Mouse (Mus musculus) MEL (cell line): ENCODE data around the gene Kcnh7. TPM values are rescaled to one million over a fixed set of nuclear protein-coding genes. Genes with fewer than 3 reads are reported as not detected.

Source experiments
- DNase-seq: peaks from one replicate; pipeline ENCODE4 v3.0.0; 2011; ENCODE audit warnings: low read depth, low spot score
- H3K27ac ChIP-seq: 2 replicates; pipeline ENCODE4 v1.5.1; 2012; ENCODE audit warnings: low read depth, mild to moderate bottlenecking, control low read depth, low read length, moderate library complexity; ENCODE audit not compliant: control insufficient read depth
- H3K27me3 ChIP-seq, 2 experiments: fragments of 150-350 bp in 1 of 2; sonication (generic) in 1 of 2; 2 replicates each; pipeline ENCODE4 v1.6.1; 2012; ENCODE audit warnings: low read length in 2 of 2, mild to moderate bottlenecking in 2 of 2, improper control_type of control experiment in 1 of 2, moderate library complexity in 1 of 2; ENCODE audit not compliant: insufficient read depth in 2 of 2, control insufficient read depth in 1 of 2
- H3K36me3 ChIP-seq, 2 experiments: 2 replicates each; pipeline ENCODE4 v1.6.1; 2012 to 2014; ENCODE audit warnings: low read length in 2 of 2, improper control_type of control experiment in 1 of 2, inconsistent platforms in 1 of 2, mild to moderate bottlenecking in 1 of 2; ENCODE audit not compliant: insufficient read depth in 2 of 2, control insufficient read depth in 1 of 2
- H3K4me1 ChIP-seq, 2 experiments: fragments of 150-350 bp in 1 of 2; sonication (generic) in 1 of 2; 2 replicates each; pipeline ENCODE4 v1.6.1; 2012; ENCODE audit warnings: low read length in 2 of 2, improper control_type of control experiment in 1 of 2, mild to moderate bottlenecking in 1 of 2; ENCODE audit not compliant: insufficient read depth in 2 of 2, control insufficient read depth in 1 of 2
- H3K4me3 ChIP-seq, 2 experiments: fragments of 150-350 bp in 1 of 2; sonication (generic) in 1 of 2; 2 replicates each; pipeline ENCODE4 v1.5.1; 2012; ENCODE audit warnings: low read depth in 2 of 2, low read length in 2 of 2, mild to moderate bottlenecking in 2 of 2, moderate library complexity in 2 of 2, control low read depth in 1 of 2, improper control_type of control experiment in 1 of 2; ENCODE audit not compliant: control insufficient read depth in 1 of 2, insufficient read depth in 1 of 2
- H3K79me2 ChIP-seq: 2 replicates; pipeline ENCODE4 v1.6.1; 2012; ENCODE audit warnings: mild to moderate bottlenecking, low read length, moderate library complexity; ENCODE audit not compliant: control insufficient read depth, poor library complexity, insufficient read depth
- H3K9ac ChIP-seq: 2 replicates; pipeline ENCODE4 v1.6.1; 2012; ENCODE audit warnings: low read depth, mild to moderate bottlenecking, control low read depth, low read length, moderate library complexity; ENCODE audit not compliant: control insufficient read depth, poor library complexity, severe bottlenecking
- H3K9me3 ChIP-seq: fragments of 150-350 bp; sonication (generic); replicated peaks from 2 replicates; pipeline ENCODE4 v1.6.1; 2012; ENCODE audit warnings: mild to moderate bottlenecking, low read length, improper control_type of control experiment, moderate library complexity; ENCODE audit not compliant: insufficient read depth
- BHLHE40 ChIP-seq: IDR thresholded peaks from 2 replicates; pipeline ENCODE4 v1.6.1; 2012; ENCODE audit warnings: low read depth, mild to moderate bottlenecking, inconsistent platforms, low read length, improper control_type of control experiment, borderline replicate concordance
- CHD1 ChIP-seq: IDR thresholded peaks from 2 replicates; pipeline ENCODE4 v1.6.1; 2012; ENCODE audit warnings: low read depth, mild to moderate bottlenecking, inconsistent platforms, low read length, improper control_type of control experiment
- CHD2 ChIP-seq: IDR thresholded peaks from 2 replicates; pipeline ENCODE4 v1.6.1; 2011; ENCODE audit warnings: low read length, improper control_type of control experiment
- ETS1 ChIP-seq: IDR thresholded peaks from 2 replicates; pipeline ENCODE4 v1.6.1; 2012; ENCODE audit warnings: low read depth, mild to moderate bottlenecking, inconsistent platforms, low read length, improper control_type of control experiment, moderate library complexity
- GABPA ChIP-seq: IDR thresholded peaks from 2 replicates; pipeline ENCODE4 v1.6.1; 2012; ENCODE audit warnings: low read depth, mild to moderate bottlenecking, inconsistent platforms, low read length, improper control_type of control experiment, moderate library complexity
- GATA1 ChIP-seq: IDR thresholded peaks from 2 replicates; pipeline ENCODE4 v1.6.1; 2011; ENCODE audit warnings: low read depth, low read length, improper control_type of control experiment
- MAFK ChIP-seq: IDR thresholded peaks from 2 replicates; pipeline ENCODE4 v1.6.1; 2011; ENCODE audit warnings: low read depth, mild to moderate bottlenecking, low read length, improper control_type of control experiment, borderline replicate concordance
- MEF2A ChIP-seq: IDR thresholded peaks from 2 replicates; pipeline ENCODE4 v1.6.1; 2014; ENCODE audit warnings: low read depth, mild to moderate bottlenecking, inconsistent platforms, low read length, improper control_type of control experiment; ENCODE audit not compliant: poor library complexity, insufficient replicate concordance, severe bottlenecking; ENCODE audit errors: extremely low read depth
- MYB ChIP-seq: IDR thresholded peaks from 2 replicates; pipeline ENCODE4 v1.6.1; 2011; ENCODE audit warnings: mild to moderate bottlenecking, low read depth, low read length, improper control_type of control experiment
- MYC ChIP-seq: IDR thresholded peaks from 2 replicates; pipeline ENCODE4 v1.6.1; 2011; ENCODE audit warnings: low read depth, mild to moderate bottlenecking, low read length, improper control_type of control experiment, moderate library complexity
- NELFE ChIP-seq: IDR thresholded peaks from 2 replicates; pipeline ENCODE4 v1.6.1; 2011; ENCODE audit warnings: low read depth, low read length, improper control_type of control experiment
- NRF1 ChIP-seq: IDR thresholded peaks from 2 replicates; pipeline ENCODE4 v1.6.1; 2014; ENCODE audit warnings: low read depth, mild to moderate bottlenecking, inconsistent platforms, low read length, improper control_type of control experiment, moderate library complexity; ENCODE audit not compliant: poor library complexity, insufficient read depth, severe bottlenecking
- POLR2A ChIP-seq, 2 experiments: IDR thresholded peaks; 2 replicates each; pipeline ENCODE4 v1.6.1; 2011 to 2012; ENCODE audit warnings: low read length in 2 of 2, mild to moderate bottlenecking in 2 of 2, control low read depth in 1 of 2, improper control_type of control experiment in 1 of 2, low read depth in 1 of 2, moderate library complexity in 1 of 2; ENCODE audit not compliant: control insufficient read depth in 1 of 2, insufficient read depth in 1 of 2, poor library complexity in 1 of 2
- RCOR1 ChIP-seq: IDR thresholded peaks from 2 replicates; pipeline ENCODE4 v1.6.1; 2012; ENCODE audit warnings: low read depth, mild to moderate bottlenecking, inconsistent platforms, low read length, improper control_type of control experiment
- TAL1 ChIP-seq: IDR thresholded peaks from 2 replicates; pipeline ENCODE4 v1.6.1; 2012; ENCODE audit warnings: mild to moderate bottlenecking, inconsistent platforms, low read length, moderate library complexity, mixed read lengths
- TBP ChIP-seq: IDR thresholded peaks from 2 replicates; pipeline ENCODE4 v1.8.0; 2011; ENCODE audit warnings: low read depth, low read length, improper control_type of control experiment
- UBTF ChIP-seq: IDR thresholded peaks from 2 replicates; pipeline ENCODE4 v1.6.1; 2012; ENCODE audit warnings: low read depth, mild to moderate bottlenecking, inconsistent platforms, low read length, improper control_type of control experiment, moderate library complexity, borderline replicate concordance; ENCODE audit not compliant: insufficient read depth
- USF2 ChIP-seq, 2 experiments: IDR thresholded peaks; 2 replicates each; pipeline ENCODE4 v1.6.1; 2011 to 2012; ENCODE audit warnings: improper control_type of control experiment in 2 of 2, low read length in 2 of 2, borderline replicate concordance in 1 of 2, inconsistent platforms in 1 of 2, low read depth in 1 of 2, mild to moderate bottlenecking in 1 of 2; ENCODE audit not compliant: insufficient read depth in 1 of 2
- ZKSCAN1 ChIP-seq: IDR thresholded peaks from 2 replicates; pipeline ENCODE4 v1.6.1; 2012; ENCODE audit warnings: low read depth, mild to moderate bottlenecking, inconsistent platforms, low read length, improper control_type of control experiment, moderate library complexity
- polyA plus RNA-seq, 2 experiments: library from polyadenylated mRNA; stranded (reverse) in 1 of 2; unstranded in 1 of 2; fragments of >175 nt in 1 of 2; fragments of >200 nt in 1 of 2; gene quantifications; 2 replicates each; pipeline versions ENCODE4 v1.2.1 to v1.2.4; 2012; ENCODE audit warnings: low replicate concordance in 2 of 2, low read depth in 1 of 2; ENCODE audit not compliant: insufficient read length in 2 of 2, insufficient read depth in 1 of 2, missing spikeins in 1 of 2
- total RNA-seq: library from RNA; depleted of rRNA; stranded (reverse); fragments of 300-350 nt; gene quantifications from 2 replicates; pipeline ENCODE4 v1.2.3, GENCODE M21; 2012

Gene Kcnh7
- total and polyA plus RNA-seq, 3 experiments: under 0.01 to 0.13 TPM; not detected in 1

DNA sequence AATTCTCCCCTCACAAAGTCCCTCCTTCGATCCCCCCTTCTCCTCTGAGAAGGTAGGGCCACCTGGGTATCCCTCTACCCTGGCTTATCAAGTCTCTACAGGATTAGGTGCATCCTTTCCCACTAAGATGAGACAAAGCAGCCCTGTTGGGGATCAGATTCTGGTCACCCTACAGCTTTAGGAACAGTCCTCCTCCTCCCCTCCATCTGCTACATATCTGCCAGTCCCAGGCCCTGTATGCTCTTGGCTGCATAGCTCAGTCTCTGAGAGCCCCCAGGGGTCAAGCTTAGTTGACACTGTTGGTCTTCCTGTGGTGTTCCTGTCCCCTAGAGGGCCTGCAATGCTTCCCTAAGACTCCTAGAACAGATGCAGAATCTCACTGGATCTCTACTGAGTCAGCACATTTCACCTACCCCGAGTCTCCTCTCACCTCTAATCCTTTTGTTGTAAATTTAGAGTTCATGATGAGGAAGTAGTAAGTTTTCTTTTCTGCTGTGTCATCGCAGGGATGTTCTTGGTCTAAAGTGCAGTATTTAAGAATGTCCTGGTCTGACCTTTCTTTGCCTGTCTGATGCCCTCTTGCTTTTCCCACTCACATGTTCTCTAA, 499.0 kb downstream of the Kcnh7 start:
- no peaks in the 10 kb centered on the region for H3K9me3 ChIP-seq
- H3K27ac ChIP-seq: peak overlapping the region; percentile 3; the same call in 1 of the 2 replicates
- peak; percentile 79 for TF ChIP-seq MAFK
- TF ChIP-seq UBTF: no peak
- H3K4me1 ChIP-seq: peaks cover 6 to 10% of the 10 kb centered on the region in 2 experiments
- peaks cover 0 to 5% of the 10 kb centered on the region in 2 experiments; a peak in 3 of 4 replicates for H3K36me3 ChIP-seq
- H3K79me2 ChIP-seq: no peaks in the 10 kb centered on the region
- 0 out of 4 replicates have a peak overlapping the region, but pooled peaks of 1 of the 2 experiments have one; percentile 9 for H3K4me3 ChIP-seq
- H3K27me3 ChIP-seq: no peaks in the 10 kb centered on the region
- peak; percentile 67 for DNase-seq
- H3K9ac ChIP-seq: no peak overlapping the region

DNA sequence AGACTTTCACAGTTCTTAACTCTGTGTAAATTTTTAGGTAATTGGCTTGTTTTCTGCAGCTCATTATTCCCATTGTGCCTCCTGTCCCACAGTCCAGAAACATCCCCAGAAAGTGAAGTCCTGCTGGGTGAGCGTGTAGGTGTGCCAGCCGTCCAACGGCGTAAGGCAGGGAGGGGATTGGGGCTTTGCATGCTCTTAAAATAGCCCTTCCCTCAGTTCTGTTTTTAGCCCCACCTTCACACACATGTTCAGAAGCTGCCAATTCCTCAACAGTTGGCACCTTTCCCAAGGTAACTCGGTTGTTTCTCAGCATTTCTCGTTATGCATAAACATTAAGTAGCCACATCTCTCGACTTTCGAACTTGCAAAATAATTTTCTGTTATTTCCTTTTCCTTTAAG, 502.4 kb downstream of the Kcnh7 start:
- TF ChIP-seq GATA1 (no peak), TAL1 (no peak), USF2 (IDR thresholded peaks at IDR 0.05; ENCODE audit: borderline replicate concordance in 1 of 2, insufficient read depth in 1 of 2, low read depth in 1 of 2, low read length in 2 of 2) (no peak), POLR2A (IDR thresholded peaks at IDR 0.05; ENCODE audit: control insufficient read depth in 1 of 2, insufficient read depth in 1 of 2, low read depth in 1 of 2, low read length in 2 of 2, poor library complexity in 1 of 2) (no peak), MEF2A (no peak), MYC (no peak), MYB (no peak), ETS1 (no peak), NELFE (no peak), TBP (no peak), CHD2 (no peak), RCOR1 (no peak), ZKSCAN1 (no peak), BHLHE40 (no peak), CHD1 (no peak), GABPA (no peak), NRF1 (no peak), UBTF (no peak)
- Histone ChIP-seq H3K9ac (no peak overlapping the region), H3K9me3 (no peaks in the 10 kb centered on the region), H3K27ac (no peak overlapping the region), H3K27me3 (no peaks in the 10 kb centered on the region), H3K4me3 (no peak overlapping the region), H3K79me2 (no peaks in the 10 kb centered on the region; the same call in 1 of the 2 replicates), H3K4me1 (peaks cover 6 to 10% of the 10 kb centered on the region in 2 experiments), H3K36me3 (peaks cover 0 to 5% of the 10 kb centered on the region in 2 experiments; a peak in 3 of 4 replicates)
- DNase-seq: no peak
